Mouse (Mus musculus) urinary bladder, postnatal 25 days (tissue): Measurements from ENCODE around the gene Pxdc1.

Experiments used
- DNase-seq: peaks from one replicate; pipeline ENCODE4 v3.0.0; 2022; ENCODE audit warnings: low spot score

Gene Pxdc1

DNA sequence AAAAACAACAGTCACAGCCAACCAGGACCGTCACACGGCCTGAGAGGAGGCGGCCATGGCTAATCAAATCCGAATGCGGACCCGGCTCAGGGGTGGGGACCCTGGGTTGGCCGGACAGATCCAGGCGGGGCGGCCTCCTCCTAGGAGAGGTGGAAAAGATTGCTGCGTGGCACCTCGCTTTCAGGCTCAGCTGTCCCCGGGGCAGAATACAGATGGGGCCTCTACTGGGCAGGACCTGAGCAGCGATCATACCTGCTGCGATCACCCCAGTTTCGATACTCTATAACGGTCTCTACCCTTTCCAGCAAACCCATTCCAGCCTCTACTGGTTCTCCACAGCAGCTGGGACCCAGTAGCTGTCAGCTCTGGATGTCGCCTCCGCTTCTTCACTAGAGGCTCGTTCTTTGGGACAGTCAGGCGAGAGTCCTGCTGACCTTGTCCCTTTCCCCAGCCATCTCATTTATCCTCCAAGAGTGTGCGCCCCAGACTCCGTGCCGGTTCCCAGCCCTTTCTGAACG is 1.8 kb downstream of the Pxdc1 start:
- peak; percentile 31 for DNase-seq

- peak; percentile 32 for DNase-seq
Measured at GRCm38 (mm10) chr13:34650953-34651352, 2.3 kb downstream of the Pxdc1 start.

GRCm38 (mm10) chr13:34650371-34650770 is 2.9 kb downstream of the Pxdc1 start:
- no peak for DNase-seq

DNA sequence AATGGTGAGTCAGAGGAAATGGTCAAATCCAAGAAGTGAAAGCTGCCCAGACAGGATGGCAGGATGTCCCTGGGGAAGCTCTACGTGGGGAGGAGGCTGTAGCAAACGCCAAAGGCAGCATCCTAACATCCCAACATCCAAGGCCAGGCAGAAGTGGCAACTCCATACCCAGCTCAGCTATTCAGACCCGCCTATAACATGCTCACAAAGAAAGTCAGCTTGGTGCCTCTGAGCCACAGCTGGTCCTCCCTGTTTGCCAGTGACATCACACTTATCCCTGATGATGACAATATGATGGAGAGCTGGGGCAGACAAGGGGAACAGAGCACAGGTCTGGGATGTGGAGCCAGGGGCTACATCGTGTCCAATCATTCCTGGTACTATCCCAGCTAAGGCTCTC is 5.5 kb downstream of the Pxdc1 start:
- DNase-seq = no peak

- DNase-seq = no peak
Measured at GRCm38 (mm10) chr13:34647221-34647620, 6.1 kb downstream of the Pxdc1 start.

GRCm38 (mm10) chr13:34646240-34646750 is 7.0 kb downstream of the Pxdc1 start:
- no peak for DNase-seq

GRCm38 (mm10) chr13:34645519-34645918 is 7.8 kb downstream of the Pxdc1 start:
- no peak for DNase-seq

GRCm38 (mm10) chr13:34644401-34644800 is 8.9 kb downstream of the Pxdc1 start:
- DNase-seq = no peak

DNA sequence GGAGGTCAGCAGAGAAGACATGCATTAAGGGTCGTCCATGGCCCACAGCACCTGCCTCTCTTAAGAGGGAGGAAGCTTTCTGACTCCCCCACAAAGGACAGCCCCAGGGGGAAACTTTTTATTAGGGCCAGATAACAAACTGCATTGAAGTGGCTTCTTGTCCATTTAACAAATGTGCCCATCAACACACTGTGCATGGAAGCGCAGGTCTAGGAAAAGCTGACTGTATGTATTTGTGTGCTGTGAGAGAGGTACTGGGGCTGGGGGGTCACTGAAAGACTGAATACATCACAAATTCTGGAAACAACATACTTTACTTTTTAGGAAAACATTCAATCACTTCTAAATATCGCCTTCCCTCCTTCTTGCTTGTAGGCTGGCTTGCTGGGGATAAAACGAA is 9.4 kb downstream of the Pxdc1 start:
- no peak for DNase-seq

DNA sequence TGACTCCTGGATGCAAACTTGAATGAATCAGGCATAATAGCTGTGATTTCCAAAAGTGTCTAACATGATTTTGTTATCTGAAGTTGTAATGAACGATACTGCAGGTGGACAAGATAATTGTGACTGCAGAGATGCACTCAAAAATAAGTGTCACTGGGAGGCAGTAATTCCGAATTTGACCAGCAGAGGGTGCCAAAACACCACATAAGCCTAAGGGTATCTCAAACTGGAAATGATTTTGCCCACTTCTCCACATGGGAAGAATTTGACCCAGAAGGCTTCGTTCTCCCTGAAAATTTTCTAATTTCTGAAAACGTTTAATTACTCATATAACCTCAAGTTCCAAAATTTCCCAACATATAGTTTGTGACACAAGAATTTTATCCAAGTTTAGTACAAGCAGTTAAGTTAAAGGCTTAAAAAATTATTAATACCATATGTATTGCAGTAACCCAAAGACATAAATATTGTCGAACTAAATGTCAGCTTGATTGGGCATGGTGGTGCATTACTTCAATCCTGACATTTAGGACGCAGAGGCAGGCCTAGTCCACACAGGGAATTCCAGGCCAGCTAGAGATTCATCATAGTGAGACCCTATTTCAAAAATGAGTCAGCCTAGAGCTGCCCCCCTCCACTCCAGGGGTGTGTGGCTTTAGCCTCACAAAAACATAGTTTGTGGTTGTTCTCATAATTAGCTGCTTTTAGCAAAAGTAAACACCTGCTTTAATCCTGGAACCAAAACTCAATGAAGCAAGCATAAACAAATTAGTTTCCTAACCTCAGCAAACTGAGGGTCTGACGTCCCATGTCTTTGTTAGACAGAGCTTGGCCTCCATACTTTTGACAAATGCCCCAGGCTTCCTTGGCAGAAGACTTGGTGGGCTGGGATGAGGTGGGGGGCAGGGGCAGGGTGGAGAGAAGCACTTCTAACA is 10.1 kb downstream of the Pxdc1 start:
- peak; percentile 65 for DNase-seq

DNA sequence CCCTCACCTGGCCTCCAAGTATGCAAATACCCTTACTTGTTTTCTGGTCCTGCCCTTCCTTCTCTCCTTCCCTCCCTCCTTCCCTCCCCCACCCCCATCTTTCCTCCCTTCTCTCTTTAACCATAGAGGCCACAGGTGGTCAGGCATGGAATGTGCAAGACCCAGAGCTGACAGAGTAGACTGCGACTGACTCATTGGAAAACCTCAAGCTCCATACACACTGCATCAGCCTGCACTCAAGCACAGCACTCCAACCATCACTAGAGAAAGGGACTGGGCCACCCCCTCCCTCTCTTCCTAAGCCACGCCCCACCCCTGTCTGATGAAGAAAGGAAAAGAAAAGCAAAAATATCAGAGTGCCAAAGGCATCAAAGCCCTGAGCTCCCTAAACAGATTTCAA is 12.2 kb downstream of the Pxdc1 start:
- no peak for DNase-seq

DNA sequence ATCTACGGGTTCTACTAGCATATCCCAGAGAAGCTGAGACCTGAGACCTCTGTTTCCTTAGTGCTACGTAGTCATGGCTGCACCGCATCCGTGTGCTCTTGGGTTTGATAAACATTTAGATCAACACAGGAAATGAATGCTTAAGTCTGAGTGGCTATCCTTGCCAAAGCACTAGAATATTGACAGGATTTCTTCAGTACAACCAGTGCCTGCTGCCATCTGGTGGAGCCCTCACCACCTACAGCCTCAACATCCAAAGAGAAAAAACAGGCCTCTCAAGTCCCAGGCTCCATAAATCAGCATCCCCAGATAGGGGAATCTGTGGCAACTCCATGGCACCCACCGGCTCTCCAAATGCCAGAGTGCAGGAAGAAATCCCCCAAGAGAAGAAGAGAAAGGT is 17.3 kb downstream of the Pxdc1 start:
- DNase-seq = peak; percentile 41

DNA sequence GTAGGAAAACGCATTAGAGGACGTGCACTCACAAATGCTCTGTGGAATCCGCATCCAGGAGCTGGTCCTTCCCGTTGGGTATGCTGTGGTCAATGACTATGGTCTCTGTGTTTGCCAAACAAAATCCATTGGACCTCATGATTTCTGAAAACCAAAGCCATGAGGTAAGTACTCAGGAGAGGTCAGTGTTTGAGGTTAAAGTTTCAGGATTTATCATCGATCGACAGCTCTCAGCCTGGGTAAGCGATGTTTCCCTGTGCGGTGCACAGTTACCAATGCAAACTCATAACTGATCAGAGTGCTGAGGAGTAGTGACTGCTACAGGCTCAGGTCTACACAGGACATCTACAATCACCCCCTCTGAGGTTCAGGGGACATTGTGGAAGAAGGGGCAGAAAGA is 23.0 kb downstream of the Pxdc1 start:
- DNase-seq = no peak

DNA sequence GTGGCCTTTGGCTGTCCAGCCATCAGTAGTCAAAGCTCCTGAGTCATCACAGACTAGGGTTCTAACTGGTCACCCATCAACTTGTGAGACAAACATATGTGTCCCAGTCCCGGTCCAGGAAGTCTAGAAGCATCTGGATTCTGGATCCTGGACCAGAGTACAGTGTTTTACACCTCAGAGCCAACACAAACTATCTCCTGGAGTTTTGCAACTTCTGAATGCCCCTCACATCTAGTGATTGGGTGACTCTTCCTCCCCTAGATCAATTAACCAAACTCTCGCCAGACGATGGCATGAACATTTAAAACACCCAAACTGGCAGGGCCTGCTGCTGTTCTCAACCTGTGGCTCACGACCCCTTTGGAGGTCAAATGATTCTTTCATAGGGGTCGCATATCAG is 23.5 kb downstream of the Pxdc1 start:
- no peak for DNase-seq

- no peak for DNase-seq
Measured at GRCm38 (mm10) chr13:34627446-34627845, 25.8 kb downstream of the Pxdc1 start.

DNA sequence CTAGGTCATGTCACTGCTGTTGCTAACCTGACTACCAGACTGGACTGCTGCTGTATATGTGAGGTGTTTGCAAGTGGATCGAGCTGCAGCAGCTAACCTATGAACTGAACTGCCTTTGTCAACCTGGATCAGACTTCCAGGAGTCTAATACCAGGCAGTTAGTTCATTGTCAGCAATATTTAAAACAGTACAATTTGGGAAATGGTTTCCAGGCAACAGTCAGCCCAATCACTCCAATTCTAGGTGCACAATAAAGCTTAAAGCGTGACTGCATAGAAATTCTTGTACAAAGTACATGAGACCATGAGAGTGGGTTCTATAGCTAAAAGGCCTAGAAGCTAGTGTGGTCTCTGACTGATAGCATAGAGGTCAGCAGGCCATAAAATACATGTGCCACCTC is 28.9 kb downstream of the Pxdc1 start:
- no peak for DNase-seq

DNA sequence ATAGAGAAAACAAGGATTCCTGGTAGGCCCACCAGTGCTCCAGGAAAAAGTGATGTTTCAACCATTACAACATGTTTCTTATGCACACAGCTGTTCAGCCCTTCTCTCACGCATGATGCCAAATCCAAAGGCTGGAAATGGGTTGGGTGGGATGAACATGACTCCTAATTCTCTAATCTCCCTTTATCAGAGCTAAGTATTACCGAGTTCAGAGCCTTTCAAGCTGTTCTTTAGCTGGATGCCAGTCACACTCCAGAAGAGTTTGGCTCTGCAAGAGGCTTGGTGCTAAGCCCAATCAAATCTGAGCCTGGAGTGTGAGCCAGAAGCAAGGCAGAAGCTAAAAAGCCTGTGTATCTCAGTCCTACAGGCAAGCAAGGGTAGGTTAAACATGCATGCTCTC is 40.9 kb downstream of the Pxdc1 start:
- DNase-seq = no peak

GRCm38 (mm10) chr13:34609711-34610110 is 43.6 kb downstream of the Pxdc1 start:
- no peak for DNase-seq

GRCm38 (mm10) chr13:34607079-34607478 is 46.2 kb downstream of the Pxdc1 start:
- DNase-seq = no peak

DNA sequence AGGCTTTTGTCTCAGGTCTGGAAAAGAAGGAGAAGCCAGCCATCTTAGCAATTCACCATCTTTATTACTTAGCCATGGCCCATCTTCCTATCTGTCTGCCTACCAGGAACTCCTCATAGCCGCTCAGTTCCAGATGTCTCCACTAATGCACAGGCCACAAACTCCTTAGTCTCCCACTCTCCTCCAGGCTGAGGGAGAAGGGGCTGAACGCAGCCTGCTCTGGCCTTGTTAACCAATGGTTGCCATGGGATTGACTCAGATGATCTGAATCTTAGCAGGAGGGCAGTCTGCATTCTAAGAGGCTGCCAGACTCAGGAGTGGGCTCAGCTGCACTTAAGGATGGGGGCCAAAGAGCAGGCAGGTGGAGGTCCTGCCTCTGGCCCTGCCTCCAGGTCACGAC is 47.4 kb downstream of the Pxdc1 start:
- DNase-seq = no peak

- no peak for DNase-seq
Measured at GRCm38 (mm10) chr13:34605206-34605605, 48.1 kb downstream of the Pxdc1 start.

DNA sequence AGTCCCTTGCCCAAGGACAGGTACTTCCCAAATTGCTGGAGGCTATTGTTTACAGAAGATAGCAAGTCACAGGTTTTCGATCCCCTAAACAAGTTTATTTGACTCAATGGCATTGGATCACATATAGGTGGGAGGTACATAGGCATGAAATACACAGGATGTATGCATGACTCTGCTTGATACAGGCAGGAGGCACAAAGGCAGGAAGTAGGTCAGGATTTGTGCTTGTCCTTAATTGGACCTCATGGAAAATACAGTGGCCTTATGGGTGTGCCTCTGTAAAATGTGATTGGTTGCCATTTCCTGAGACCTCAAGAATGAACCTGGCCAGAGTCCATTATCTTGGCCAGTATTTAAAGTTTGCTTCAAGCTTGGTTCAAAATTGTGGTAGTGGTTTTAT is 48.9 kb downstream of the Pxdc1 start:
- DNase-seq = no peak

- no peak for DNase-seq
Measured at GRCm38 (mm10) chr13:34602757-34603156, 50.5 kb downstream of the Pxdc1 start.

GRCm38 (mm10) chr13:34596797-34597196 is 56.5 kb downstream of the Pxdc1 start:
- no peak for DNase-seq
